Mouse (Mus musculus) kidney, adult 2 months (tissue): ENCODE data around the gene Zfp652. TPM values are rescaled to one million over a fixed set of nuclear protein-coding genes. Genes with fewer than 3 reads are reported as not detected.

Experiments used
- DNase-seq: peaks from one replicate; pipeline ENCODE4 v3.0.0; 2021
- H3K27ac ChIP-seq: fragments of 200-500 bp; 2 replicates; pipeline ENCODE4 v1.5.1; 2012; ENCODE audit warnings: low read depth, low read length, control low read depth, inconsistent platforms; ENCODE audit not compliant: insufficient read depth
- H3K27me3 ChIP-seq: fragments of 200-500 bp; replicated peaks from 2 replicates; pipeline ENCODE4 v1.6.1; 2012; ENCODE audit warnings: mild to moderate bottlenecking, moderate library complexity, low read length, inconsistent platforms; ENCODE audit not compliant: control insufficient read depth, insufficient read depth
- H3K36me3 ChIP-seq: fragments of 200-500 bp; 2 replicates; pipeline ENCODE4 v1.6.1; 2012; ENCODE audit warnings: mild to moderate bottlenecking, moderate library complexity, low read length, inconsistent platforms; ENCODE audit not compliant: control insufficient read depth, insufficient read depth
- H3K4me1 ChIP-seq: fragments of 200-500 bp; 2 replicates; pipeline ENCODE4 v1.6.1; 2011; ENCODE audit warnings: low read length; ENCODE audit not compliant: control insufficient read depth, insufficient read depth
- H3K4me3 ChIP-seq: fragments of 200-500 bp; 2 replicates; pipeline ENCODE4 v1.5.1; 2011; ENCODE audit warnings: mild to moderate bottlenecking, low read depth, low read length, control low read depth; ENCODE audit not compliant: insufficient read depth
- CTCF ChIP-seq: fragments of 200-500 bp; conservative IDR thresholded peaks from 2 replicates; pipeline ENCODE4 v1.5.1; 2011; ENCODE audit warnings: low read depth, mild to moderate bottlenecking, control low read depth, low read length, moderate library complexity, mixed read lengths; ENCODE audit not compliant: insufficient read depth, insufficient read length
- POLR2A ChIP-seq: fragments of 200-500 bp; IDR thresholded peaks from one replicate; pipeline ENCODE4 v1.6.1; 2011; ENCODE audit warnings: low read depth, low read length, control low read depth
- WGBS: fragments of 180-500 bp; shearing (Covaris S2); methylation state at CpG from one replicate; pipeline ENCODE4 v1.1.7; 2018; 5-methylcytosine and 5-hydroxymethylcytosine counted together
- polyA plus RNA-seq: library from polyadenylated mRNA; depleted of rRNA; stranded (reverse); fragments of >200 nt; gene quantifications from 2 replicates; pipeline ENCODE4 v1.2.3, GENCODE M21; 2012

Zfp652 gene
- polyA plus RNA-seq, 1 experiment = 11.4 TPM

DNA sequence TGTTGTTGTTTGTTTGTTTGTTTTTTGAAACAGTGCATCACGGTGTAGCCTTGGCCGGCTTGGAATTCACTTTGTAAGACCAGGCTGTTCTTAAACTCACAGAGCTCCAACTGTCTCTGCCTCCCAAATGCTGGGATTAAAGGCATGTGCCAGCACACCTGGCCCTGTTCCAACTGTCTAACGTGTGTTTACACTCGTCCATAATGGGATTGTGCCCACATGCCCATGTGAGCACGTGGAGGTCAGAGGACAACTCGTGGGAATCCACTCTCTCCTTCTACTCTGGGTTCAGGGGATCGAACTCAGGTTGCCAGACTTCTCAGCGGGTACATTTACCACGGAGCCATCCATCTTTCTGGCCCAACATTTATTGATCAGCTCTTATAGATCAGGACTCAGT, 102.9 kb downstream of the Zfp652 start:
- no peaks in the 10 kb centered on the region for H3K27me3 ChIP-seq
- no peaks in the 10 kb centered on the region for H3K4me1 ChIP-seq
- no peak for DNase-seq
- H3K27ac ChIP-seq = no peak overlapping the region
- no peak overlapping the region for H3K4me3 ChIP-seq
- no peak for TF ChIP-seq CTCF
- no peak for TF ChIP-seq POLR2A
- H3K36me3 ChIP-seq = no peaks in the 10 kb centered on the region
- WGBS = 74% methylated on average over 9 of the region's 9 CpGs

DNA sequence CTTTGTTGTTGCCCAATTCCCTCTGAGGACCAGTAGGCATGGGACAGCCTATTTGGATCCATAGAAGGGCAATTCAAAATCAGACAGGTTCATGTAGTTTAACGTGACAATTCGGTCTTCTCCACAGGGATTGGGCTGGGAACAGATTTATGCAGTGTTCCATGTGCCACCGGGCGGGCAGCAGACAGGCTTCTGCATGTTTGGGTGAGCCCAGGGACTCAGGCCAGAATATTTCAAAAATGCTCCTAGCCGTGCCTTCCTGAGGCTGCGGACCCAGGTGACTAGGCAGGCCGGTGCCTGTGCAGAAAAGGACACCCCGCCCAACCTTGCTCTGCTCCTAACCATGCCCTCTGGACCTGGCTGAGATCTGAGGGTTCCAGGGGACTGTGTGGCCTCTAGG, 106.7 kb downstream of the Zfp652 start:
- DNase-seq = peak; percentile 65
- 67% methylated on average over 8 of the region's 8 CpGs for WGBS
- Histone ChIP-seq H3K27ac (peak overlapping the region; percentile 40; the same call in 1 of the 2 replicates), H3K36me3 (no peaks in the 10 kb centered on the region), H3K4me1 (no peaks in the 10 kb centered on the region), H3K27me3 (no peaks in the 10 kb centered on the region), H3K4me3 (no peak overlapping the region)
- TF ChIP-seq POLR2A (no peak), CTCF (no peak)

DNA sequence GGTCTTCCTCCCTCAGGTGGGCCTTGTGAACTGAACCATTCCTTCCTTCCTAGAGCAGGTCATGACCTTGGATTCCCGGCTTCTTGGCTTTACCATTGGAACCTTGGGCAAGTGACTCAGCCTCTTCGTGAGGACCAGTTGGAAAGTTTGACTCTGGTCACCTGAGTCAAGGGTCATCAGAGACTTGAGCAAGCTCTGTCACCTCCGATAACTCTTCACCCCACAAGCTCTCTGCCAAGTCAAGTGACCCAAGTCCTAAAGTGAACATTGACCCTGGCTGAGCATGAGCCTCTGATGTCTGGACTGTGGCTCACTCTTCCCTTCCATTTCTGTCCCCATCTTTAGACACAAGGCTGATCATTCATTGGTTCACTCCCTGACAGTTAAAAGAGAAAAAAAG, 109.0 kb downstream of the Zfp652 start:
- TF ChIP-seq CTCF (no peak), POLR2A (no peak)
- H3K27me3 ChIP-seq = no peaks in the 10 kb centered on the region
- no peak overlapping the region for H3K4me3 ChIP-seq
- H3K4me1 ChIP-seq = no peaks in the 10 kb centered on the region
- H3K27ac ChIP-seq = no peak overlapping the region
- no peak for DNase-seq
- WGBS = 70% methylated on average over 3 of the region's 3 CpGs
- H3K36me3 ChIP-seq = no peaks in the 10 kb centered on the region

DNA sequence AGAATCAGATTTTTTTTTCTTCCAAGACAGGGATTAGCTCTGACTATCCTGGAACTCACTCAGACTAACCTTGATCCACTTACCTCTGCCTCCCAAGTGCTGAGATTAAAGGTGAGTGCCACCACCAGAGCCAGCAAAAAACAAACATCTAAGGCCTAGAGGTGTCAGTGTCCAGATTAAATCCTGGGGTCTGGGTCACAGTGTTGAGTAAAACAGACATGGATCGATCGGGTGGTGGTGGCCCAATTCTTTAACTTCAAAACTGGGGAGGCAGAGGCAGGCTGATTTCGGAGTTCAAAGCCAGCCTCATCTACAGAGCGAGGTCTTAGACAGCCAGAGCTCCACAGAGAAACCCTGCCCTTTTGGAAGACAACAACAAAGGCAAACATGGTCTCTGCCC, 110.0 kb downstream of the Zfp652 start:
- H3K27ac ChIP-seq = no peak overlapping the region
- H3K36me3 ChIP-seq = no peaks in the 10 kb centered on the region
- TF ChIP-seq CTCF (no peak), POLR2A (no peak)
- H3K27me3 ChIP-seq = no peaks in the 10 kb centered on the region
- no peak for DNase-seq
- no peaks in the 10 kb centered on the region for H3K4me1 ChIP-seq
- WGBS = 96% methylated on average over 4 of the region's 4 CpGs
- H3K4me3 ChIP-seq = no peak overlapping the region

DNA sequence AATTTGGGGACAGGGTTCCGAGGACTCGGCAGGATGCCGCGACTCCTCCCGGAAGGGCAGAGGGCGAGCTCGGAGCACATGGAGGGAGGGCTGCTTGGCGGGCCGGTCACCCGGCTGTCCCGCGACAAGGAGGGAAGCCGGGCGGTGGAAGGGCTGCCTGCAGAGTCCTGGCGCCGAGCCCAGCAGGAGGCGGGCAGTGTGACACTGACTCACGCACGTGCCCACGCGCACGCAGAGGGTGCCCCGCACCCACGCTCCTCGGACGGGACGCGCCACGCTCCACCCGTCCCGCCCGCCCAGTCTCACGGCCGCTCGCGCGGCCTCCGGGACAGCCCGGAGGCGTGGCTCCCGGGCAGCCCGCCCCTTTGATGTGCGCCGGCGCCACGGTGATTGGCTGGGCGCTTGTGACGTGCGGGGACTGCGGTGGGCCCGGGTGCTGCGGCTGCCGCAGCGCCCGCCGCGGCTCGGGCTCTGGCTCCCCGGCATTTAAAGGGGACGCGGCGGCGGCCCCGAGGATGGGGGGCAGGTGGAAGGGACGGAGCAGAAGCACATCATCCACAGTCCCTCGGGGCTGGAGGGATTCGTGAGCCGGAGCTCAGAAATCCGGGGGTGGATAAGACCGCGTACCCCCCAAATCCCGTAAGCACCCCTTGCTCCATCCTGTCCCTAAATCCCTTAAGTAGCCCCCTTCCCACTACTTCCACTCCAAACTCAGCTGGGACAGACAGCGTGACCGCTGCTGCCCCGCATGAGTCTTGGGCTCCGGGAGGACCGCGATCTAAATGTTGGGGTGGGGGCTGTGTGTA, 111.8 kb downstream of the Zfp652 start, which contains the start of gene Phospho1:
Phospho1 (plus strand) TSS at position 429 of the 806 bp plus-strand sequence.
- peak; percentile 95 for DNase-seq
- TF ChIP-seq CTCF (no peak), POLR2A (no peak)
- under 1% methylated on average over 78 of the region's 78 CpGs for WGBS
- peak within 1 kb of the TSS; percentile 60 for H3K4me3 ChIP-seq
- H3K27ac ChIP-seq = peak within 1 kb of the TSS; percentile 65; the same call in 1 of the 2 replicates
- no peaks in the 10 kb centered on the region for H3K36me3 ChIP-seq
- H3K27me3 ChIP-seq = no peaks in the 10 kb centered on the region
- no peaks in the 10 kb centered on the region for H3K4me1 ChIP-seq

DNA sequence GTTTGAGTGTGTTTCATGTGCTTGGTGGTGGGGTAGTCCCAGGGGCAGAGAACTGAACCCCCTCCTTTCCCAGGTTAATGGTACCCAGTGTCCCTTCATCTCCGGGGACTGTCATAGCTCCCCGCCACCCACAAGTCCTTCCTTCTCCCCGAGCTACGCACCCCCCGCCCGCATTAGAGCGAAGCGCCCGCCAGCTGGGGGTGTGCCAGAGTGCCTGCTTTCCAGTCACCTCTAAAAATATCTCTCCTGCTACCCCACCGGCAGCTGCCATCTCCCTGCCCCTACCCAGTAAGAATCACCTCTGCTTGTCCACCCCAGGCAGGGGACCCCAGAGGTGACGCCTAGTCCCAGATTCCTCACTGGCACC, 112.4 kb downstream of the Zfp652 start:
- Histone ChIP-seq H3K27ac (peak overlapping the region; percentile 65; the same call in 1 of the 2 replicates), H3K27me3 (no peaks in the 10 kb centered on the region), H3K4me3 (peak overlapping the region; percentile 60), H3K4me1 (no peaks in the 10 kb centered on the region), H3K36me3 (no peaks in the 10 kb centered on the region)
- TF ChIP-seq CTCF (no peak), POLR2A (no peak)
- DNase-seq = peak; percentile 63
- 5% methylated on average over 11 of the region's 11 CpGs for WGBS

DNA sequence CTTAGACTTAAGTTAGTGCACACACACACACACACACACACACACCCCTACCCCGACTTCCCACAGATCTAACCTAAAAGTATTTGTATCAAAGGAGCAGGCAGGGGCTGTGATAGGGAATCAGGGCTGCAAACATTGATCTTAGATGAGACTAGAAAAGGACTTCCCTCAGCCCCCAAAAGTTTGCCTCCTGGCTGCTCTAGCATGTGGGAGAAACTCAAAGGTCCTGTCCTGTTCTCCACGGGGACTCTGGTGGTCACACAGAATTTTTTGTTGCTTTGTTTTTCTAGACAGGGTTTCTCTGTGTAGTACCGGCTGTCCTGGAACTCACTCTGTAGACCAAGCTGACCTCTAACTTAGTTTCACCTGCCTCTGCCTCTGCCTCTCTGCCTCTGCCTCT, 113.2 kb downstream of the Zfp652 start:
- TF ChIP-seq POLR2A (no peak), CTCF (no peak)
- Histone ChIP-seq H3K4me1 (no peaks in the 10 kb centered on the region), H3K36me3 (no peaks in the 10 kb centered on the region), H3K27ac (no peak overlapping the region), H3K4me3 (no peak overlapping the region), H3K27me3 (no peaks in the 10 kb centered on the region)
- WGBS = 32% methylated on average over 3 of the region's 3 CpGs
- DNase-seq = no peak
